Mouse (Mus musculus): ENCODE data around the gene Ubxn6. TPM values are rescaled to one million over a fixed set of nuclear protein-coding genes. Genes with fewer than 3 reads are reported as not detected.

The Ubxn6 gene
- 14.1 TPM for polyA plus RNA-seq (2014; fragmentation: Illumina TruSeq; extraction: RNeasy Lipid Tissue Mini Kit (QIAGEN cat#74804); ENCODE audit: low read depth, low replicate concordance)

DNA sequence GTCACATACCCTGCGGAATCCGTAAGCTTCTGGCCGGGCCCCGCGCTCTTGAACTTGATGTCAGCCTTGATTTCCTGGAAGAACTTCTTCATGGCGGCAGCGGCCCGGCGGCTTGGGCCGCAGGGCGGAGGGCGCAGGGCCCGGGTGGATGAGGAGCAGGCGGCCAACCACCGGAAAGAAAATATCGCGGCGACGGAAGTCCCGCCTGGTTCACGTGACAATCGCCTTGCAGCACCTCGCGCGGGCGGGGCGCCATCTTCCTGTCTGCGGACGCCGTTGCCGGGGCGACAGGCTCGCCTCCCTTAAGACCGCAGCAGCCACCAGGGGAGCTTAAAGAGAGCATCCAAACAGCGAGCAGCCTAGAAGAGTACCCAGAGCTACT lies at the start of gene Ubxn6:
TSS of gene Ubxn6 (minus strand) at position 202 of the 382 bp plus-strand sequence.

DNA sequence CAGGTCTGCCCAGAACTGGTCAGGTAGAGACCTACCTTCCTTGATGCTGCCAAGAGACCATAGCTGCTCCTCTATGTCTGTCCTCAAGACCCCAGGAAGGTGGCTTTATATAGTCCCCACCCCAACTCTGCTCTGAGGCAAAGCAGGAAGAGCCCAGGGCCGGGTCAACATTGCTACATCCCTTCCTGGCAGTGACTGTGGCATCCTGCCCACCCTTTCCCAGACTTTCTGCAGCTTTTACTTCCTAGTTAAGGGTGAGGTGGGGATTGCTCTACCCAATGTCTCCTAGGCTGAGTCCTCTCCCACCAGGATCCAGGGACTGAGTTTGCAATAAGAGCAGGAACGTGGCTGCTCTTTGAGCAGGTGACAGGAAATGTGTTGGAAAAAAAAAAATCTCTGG lies 47.0 kb upstream of the Ubxn6 start, which contains the start of gene Lrg1:
TSS of gene Lrg1 (minus strand) at position 176 of the 400 bp plus-strand sequence.

DNA sequence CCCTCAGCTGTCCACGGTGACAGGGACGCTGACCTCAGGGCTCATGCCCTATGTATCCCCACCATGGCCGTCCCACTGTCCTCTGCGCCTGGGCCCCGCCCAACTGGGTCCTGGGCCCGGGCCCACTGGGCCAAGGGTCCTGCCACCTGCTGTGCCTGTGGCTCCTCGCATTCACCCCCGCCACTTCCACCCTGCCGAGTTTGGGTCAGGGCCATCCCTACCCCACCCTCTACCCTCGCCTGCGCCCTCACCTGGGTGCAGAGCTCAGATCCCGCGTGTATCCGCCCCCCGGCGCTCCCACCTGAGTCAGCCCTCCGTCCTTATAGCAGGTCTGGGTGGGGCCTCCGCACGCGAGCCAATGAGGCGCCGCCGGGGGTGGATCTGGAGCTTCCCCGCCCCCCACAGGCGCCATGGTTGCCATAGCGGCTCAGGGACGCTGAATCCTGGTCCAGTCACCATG lies 42.5 kb upstream of the Ubxn6 start, which contains the start of gene Plin5:
TSS of gene Plin5 (minus strand) at position 346 of the 460 bp plus-strand sequence.

DNA sequence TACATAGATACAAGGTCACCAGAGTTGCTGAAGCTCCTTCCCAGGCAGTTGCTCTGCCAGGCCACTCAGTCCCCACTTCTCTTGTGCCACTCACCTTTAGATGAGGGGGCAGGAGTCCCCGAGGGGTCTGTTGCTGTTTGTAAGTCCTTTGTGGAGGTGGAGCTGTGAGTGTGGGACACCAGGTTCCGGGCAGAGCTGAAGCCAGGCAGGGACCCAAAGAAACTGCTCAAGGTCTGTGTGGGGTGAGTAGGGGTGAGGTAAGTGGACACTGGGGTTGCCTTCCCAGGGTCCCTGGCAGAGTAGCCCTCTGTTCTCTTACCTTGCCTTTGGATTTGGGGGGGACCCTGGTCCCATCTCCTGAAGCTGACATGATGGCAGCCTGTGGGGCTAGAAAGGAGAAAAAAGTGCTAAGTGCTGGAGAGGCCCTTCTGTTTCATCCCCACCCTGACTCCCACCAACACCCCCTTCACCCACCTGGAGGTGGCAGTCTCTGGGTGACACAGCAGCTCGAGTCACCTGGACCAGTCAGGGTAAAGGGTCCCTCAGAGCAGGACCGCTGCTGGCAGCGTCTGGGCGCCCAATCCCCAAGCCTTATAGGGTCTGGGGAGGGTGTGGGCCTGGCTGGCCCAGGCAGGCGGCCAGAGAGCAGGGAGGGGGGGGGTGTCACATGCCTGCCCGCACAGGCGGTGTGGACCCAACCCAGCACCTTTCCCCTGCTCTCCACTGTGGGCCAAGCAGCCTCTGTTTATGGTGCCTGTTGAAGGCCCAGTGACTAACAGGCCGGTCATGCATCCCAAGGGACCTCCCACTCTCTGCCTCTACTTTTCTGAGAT lies 34.6 kb upstream of the Ubxn6 start, which contains the start of gene Plin4:
TSS of gene Plin4 (minus strand) at position 585 of the 833 bp plus-strand sequence.

DNA sequence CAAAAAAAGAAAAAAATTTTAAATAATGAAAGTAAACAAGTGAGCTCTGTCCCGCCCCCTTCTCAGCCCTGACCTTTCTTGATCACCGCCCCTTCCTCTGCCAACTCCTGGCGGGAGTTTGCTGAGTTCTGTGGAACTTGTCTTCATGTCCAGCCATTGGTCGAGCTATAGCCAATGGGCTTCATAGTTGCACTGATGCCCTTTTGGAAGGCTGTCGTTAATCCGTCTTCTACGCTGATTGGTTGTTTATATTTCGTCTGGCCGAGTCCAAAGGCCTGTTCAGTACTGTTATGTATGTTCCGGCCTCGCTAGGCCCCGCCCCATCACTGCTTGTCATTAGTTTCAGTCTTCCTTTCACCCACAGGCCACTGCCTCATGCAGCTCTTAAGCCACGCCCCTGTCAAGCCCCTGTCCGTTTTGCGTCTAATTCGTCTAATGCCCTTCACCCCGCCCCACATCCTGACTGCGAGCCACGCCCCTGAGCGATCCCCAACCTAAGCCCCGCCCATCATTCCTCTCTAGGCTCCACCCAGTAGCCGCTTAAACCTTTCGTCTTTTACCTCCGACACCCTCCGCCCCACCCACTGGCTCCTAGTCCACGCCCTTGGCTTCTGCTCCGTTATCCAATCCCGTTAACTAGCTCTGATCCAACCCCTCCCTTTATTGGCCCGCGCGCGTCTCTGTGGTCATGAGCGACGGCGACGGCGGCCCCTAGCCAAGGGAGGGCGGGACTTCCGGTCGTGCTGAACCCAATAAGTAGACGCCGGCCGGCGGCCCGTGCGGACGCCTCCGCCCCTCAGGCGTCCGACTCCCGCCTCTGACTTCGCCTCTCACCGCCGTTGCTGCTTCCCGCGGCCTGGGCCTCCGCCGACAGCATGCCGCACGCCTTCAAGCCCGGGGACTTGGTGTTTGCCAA lies 4.3 kb upstream of the Ubxn6 start, which contains the start of gene Hdgfl2:
TSS of gene Hdgfl2 (plus strand) at position 755 of the 916 bp plus-strand sequence.

DNA sequence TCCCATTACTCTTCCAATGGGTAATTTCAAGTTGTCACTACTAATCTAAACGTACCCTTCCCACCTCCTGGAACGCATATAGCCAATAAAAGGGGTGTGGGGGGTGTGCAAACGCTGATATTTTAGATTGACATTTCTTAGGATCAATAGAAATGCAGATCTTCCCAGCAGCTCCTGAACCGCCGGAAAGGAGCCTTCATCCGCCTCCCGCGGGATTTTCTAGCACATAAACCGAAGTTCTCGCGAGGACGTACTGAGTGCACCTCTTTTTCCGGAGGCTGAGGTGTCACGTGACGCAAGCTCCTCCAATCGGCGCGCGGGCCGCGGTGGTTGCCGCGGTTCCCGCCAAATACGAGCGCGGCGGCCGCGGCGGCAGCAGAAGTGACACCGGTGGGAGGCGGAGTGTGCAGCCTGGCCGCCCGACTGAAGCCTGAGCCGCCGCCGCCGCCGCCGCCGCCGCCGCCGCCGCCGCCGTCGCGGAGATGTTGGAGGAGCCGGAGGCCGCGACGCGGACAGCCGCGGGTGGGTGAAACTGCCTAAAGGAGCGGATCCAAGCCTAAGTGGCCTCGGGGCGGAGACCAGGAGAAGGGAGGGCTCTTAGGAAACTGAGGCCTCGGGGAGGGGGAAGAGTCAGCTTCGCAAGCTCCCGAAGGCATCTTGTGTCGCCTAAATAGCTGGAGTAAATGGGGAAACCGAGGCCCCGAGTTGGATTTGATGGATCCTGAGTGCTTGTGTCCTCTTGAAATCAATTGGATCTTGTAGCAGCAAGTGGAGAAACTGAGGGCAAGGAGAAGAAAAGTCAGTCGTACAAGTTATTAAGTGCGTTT lies 34.6 kb downstream of the Ubxn6 start, which contains the start of gene Chaf1a:
TSS of gene Chaf1a (plus strand) at position 410 of the 827 bp plus-strand sequence.

DNA sequence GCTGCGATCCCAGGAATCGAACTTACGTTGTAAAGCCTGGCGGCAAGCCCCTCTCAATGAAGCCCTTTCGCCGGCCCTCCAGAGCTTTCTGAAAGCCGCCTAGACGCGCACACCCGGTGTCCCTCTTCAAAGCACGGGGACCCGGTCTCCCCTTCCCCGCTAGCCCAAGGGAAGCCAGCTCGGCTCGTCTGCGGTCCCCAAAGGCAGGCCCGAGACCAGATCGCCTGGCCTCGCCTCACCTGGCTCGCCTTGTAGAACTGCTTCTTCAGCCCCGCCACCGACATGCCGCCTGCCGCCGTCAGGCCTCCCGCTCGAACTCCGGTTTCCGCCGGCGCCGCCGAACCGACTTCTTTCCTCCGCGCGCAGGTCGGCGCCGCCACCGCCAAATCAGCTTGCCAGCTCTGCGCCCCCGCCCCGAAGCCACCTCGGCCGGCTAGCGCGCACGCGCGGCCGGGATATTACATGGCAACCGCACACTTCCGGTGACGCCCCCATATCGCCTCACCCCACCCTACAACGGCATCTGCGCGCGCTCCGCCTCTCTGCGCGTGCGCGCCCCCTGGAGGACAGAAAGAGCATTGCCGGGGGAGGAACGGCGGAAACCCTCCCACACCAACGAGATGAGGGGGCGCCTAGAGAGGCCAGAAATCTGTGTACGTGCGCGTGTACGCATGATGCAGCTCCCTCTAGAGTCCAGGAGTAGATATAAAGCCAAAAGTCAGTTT lies 38.5 kb downstream of the Ubxn6 start, which contains the start of gene Sh3gl1:
TSS of gene Sh3gl1 (minus strand) at position 460 of the 725 bp plus-strand sequence.

Other genes with a start within 250 kb of the Ubxn6 start
- 23.5 TPM for gene Zfp119a, start 196.1 kb downstream of the Ubxn6 start, polyA plus RNA-seq (2014; fragmentation: Illumina TruSeq; extraction: RNeasy Lipid Tissue Mini Kit (QIAGEN cat#74804); ENCODE audit: low read depth, low replicate concordance)
- gene Zfp959, start 182.9 kb downstream of the Ubxn6 start, polyA plus RNA-seq (2014; fragmentation: Illumina TruSeq; extraction: RNeasy Lipid Tissue Mini Kit (QIAGEN cat#74804); ENCODE audit: low read depth, low replicate concordance), result 38.6 TPM
- gene Zfp119b, start 125.5 kb downstream of the Ubxn6 start, polyA plus RNA-seq (2014; fragmentation: Illumina TruSeq; extraction: RNeasy Lipid Tissue Mini Kit (QIAGEN cat#74804); ENCODE audit: low read depth, low replicate concordance), result 22.8 TPM
- gene Ebi3, start 122.4 kb downstream of the Ubxn6 start, polyA plus RNA-seq (2014; fragmentation: Illumina TruSeq; extraction: RNeasy Lipid Tissue Mini Kit (QIAGEN cat#74804); ENCODE audit: low read depth, low replicate concordance), result not detected
- gene Yju2, start 115.9 kb downstream of the Ubxn6 start, polyA plus RNA-seq (2014; fragmentation: Illumina TruSeq; extraction: RNeasy Lipid Tissue Mini Kit (QIAGEN cat#74804); ENCODE audit: low read depth, low replicate concordance), result 0.57 TPM
- not detected for gene Shd, start 104.6 kb downstream of the Ubxn6 start, polyA plus RNA-seq (2014; fragmentation: Illumina TruSeq; extraction: RNeasy Lipid Tissue Mini Kit (QIAGEN cat#74804); ENCODE audit: low read depth, low replicate concordance)
- gene Fsd1, start 88.5 kb downstream of the Ubxn6 start, polyA plus RNA-seq (2014; fragmentation: Illumina TruSeq; extraction: RNeasy Lipid Tissue Mini Kit (QIAGEN cat#74804); ENCODE audit: low read depth, low replicate concordance), result not detected
- 1.2 TPM for gene Stap2, start 69.4 kb downstream of the Ubxn6 start, polyA plus RNA-seq (2014; fragmentation: Illumina TruSeq; extraction: RNeasy Lipid Tissue Mini Kit (QIAGEN cat#74804); ENCODE audit: low read depth, low replicate concordance)
- gene Mpnd, start 69.3 kb downstream of the Ubxn6 start, polyA plus RNA-seq (2014; fragmentation: Illumina TruSeq; extraction: RNeasy Lipid Tissue Mini Kit (QIAGEN cat#74804); ENCODE audit: low read depth, low replicate concordance), result 0.44 TPM
- 0.32 TPM for gene Sh3gl1, start 38.4 kb downstream of the Ubxn6 start, polyA plus RNA-seq (2014; fragmentation: Illumina TruSeq; extraction: RNeasy Lipid Tissue Mini Kit (QIAGEN cat#74804); ENCODE audit: low read depth, low replicate concordance)
- gene Chaf1a, start 34.6 kb downstream of the Ubxn6 start, polyA plus RNA-seq (2014; fragmentation: Illumina TruSeq; extraction: RNeasy Lipid Tissue Mini Kit (QIAGEN cat#74804); ENCODE audit: low read depth, low replicate concordance), result 0.20 TPM
- 1.5 TPM for gene Hdgfl2, start 4.6 kb upstream of the Ubxn6 start, polyA plus RNA-seq (2014; fragmentation: Illumina TruSeq; extraction: RNeasy Lipid Tissue Mini Kit (QIAGEN cat#74804); ENCODE audit: low read depth, low replicate concordance)
- 0.20 TPM for gene Plin4, start 34.8 kb upstream of the Ubxn6 start, polyA plus RNA-seq (2014; fragmentation: Illumina TruSeq; extraction: RNeasy Lipid Tissue Mini Kit (QIAGEN cat#74804); ENCODE audit: low read depth, low replicate concordance)
- 0.89 TPM for gene Plin5, start 42.6 kb upstream of the Ubxn6 start, polyA plus RNA-seq (2014; fragmentation: Illumina TruSeq; extraction: RNeasy Lipid Tissue Mini Kit (QIAGEN cat#74804); ENCODE audit: low read depth, low replicate concordance)
- not detected for gene Lrg1, start 47.0 kb upstream of the Ubxn6 start, polyA plus RNA-seq (2014; fragmentation: Illumina TruSeq; extraction: RNeasy Lipid Tissue Mini Kit (QIAGEN cat#74804); ENCODE audit: low read depth, low replicate concordance)
- gene Sema6b, start 65.3 kb upstream of the Ubxn6 start, polyA plus RNA-seq (2014; fragmentation: Illumina TruSeq; extraction: RNeasy Lipid Tissue Mini Kit (QIAGEN cat#74804); ENCODE audit: low read depth, low replicate concordance), result not detected
- 0.49 TPM for gene Tnfaip8l1, start 87.4 kb upstream of the Ubxn6 start, polyA plus RNA-seq (2014; fragmentation: Illumina TruSeq; extraction: RNeasy Lipid Tissue Mini Kit (QIAGEN cat#74804); ENCODE audit: low read depth, low replicate concordance)
- 9.2 TPM for gene Mydgf, start 108.9 kb upstream of the Ubxn6 start, polyA plus RNA-seq (2014; fragmentation: Illumina TruSeq; extraction: RNeasy Lipid Tissue Mini Kit (QIAGEN cat#74804); ENCODE audit: low read depth, low replicate concordance)
- 0.24 TPM for gene Dpp9, start 143.9 kb upstream of the Ubxn6 start, polyA plus RNA-seq (2014; fragmentation: Illumina TruSeq; extraction: RNeasy Lipid Tissue Mini Kit (QIAGEN cat#74804); ENCODE audit: low read depth, low replicate concordance)
- 3.1 TPM for gene Fem1a, start 181.8 kb upstream of the Ubxn6 start, polyA plus RNA-seq (2014; fragmentation: Illumina TruSeq; extraction: RNeasy Lipid Tissue Mini Kit (QIAGEN cat#74804); ENCODE audit: low read depth, low replicate concordance)
- gene Ticam1, start 201.8 kb upstream of the Ubxn6 start, polyA plus RNA-seq (2014; fragmentation: Illumina TruSeq; extraction: RNeasy Lipid Tissue Mini Kit (QIAGEN cat#74804); ENCODE audit: low read depth, low replicate concordance), result 0.20 TPM
- gene Plin3, start 217.8 kb upstream of the Ubxn6 start, polyA plus RNA-seq (2014; fragmentation: Illumina TruSeq; extraction: RNeasy Lipid Tissue Mini Kit (QIAGEN cat#74804); ENCODE audit: low read depth, low replicate concordance), result 13.9 TPM
- gene Arrdc5, start 225.3 kb upstream of the Ubxn6 start, polyA plus RNA-seq (2014; fragmentation: Illumina TruSeq; extraction: RNeasy Lipid Tissue Mini Kit (QIAGEN cat#74804); ENCODE audit: low read depth, low replicate concordance), result not detected
- gene Uhrf1, start 228.3 kb upstream of the Ubxn6 start, polyA plus RNA-seq (2014; fragmentation: Illumina TruSeq; extraction: RNeasy Lipid Tissue Mini Kit (QIAGEN cat#74804); ENCODE audit: low read depth, low replicate concordance), result 0.36 TPM

All from kidney, adult 10 weeks (tissue).